Mouse (Mus musculus): ENCODE results near the gene Riox2. TPM values are rescaled to one million over a fixed set of nuclear protein-coding genes. Genes with fewer than 3 reads are reported as not detected.

Riox2 gene
- polyA plus RNA-seq, 1 experiment from 2014 or later, result 23.4 TPM

- Histone ChIP-seq H3K4me3 (ENCODE audit: low read depth, low read length) (no peak overlapping the region), H3K4me1 (replicated peaks; ENCODE audit: control insufficient read depth, insufficient read depth) (no peaks in the 10 kb centered on the region; the same call in 1 of the 2 replicates), H3K27ac (replicated peaks) (no peak overlapping the region), H3K4me2 (replicated peaks; ENCODE audit: low read depth) (no peak overlapping the region), H3K9me3 (ENCODE audit: control insufficient read depth, low read length) (no peaks in the 10 kb centered on the region), H3K27me3 (ENCODE audit: control insufficient read depth, insufficient read depth, low read length) (no peaks in the 10 kb centered on the region), H3K36me3 (ENCODE audit: control insufficient read depth, insufficient read depth, low read length) (peaks cover 6% of the 10 kb centered on the region; the same call in 1 of the 2 replicates), H3K9ac (ENCODE audit: low read length) (no peak overlapping the region)
- 87% methylated on average over 3 of the region's 3 CpGs for WGBS
- no peak for ATAC-seq (ENCODE audit: low FRiP score, low TSS enrichment)
- DNase-seq (ENCODE audit: low spot score), result no peak
- TF ChIP-seq CTCF (IDR thresholded peaks at IDR 0.05; ENCODE audit: low read depth) (no peak), EP300 (optimal IDR thresholded peaks at IDR 0.05) (no peak)
Observed at GRCm38 (mm10) chr16:59540944-59541343, 69.4 kb downstream of the Riox2 start.

GRCm38 (mm10) chr16:59541382-59541781, 69.8 kb downstream of the Riox2 start:
- H3K27me3 ChIP-seq (ENCODE audit: control insufficient read depth, insufficient read depth, low read length), result no peaks in the 10 kb centered on the region
- no peak overlapping the region for H3K9ac ChIP-seq (ENCODE audit: low read length)
- no peaks in the 10 kb centered on the region for H3K9me3 ChIP-seq (ENCODE audit: control insufficient read depth, low read length)
- H3K36me3 ChIP-seq (ENCODE audit: control insufficient read depth, insufficient read depth, low read length), result peaks cover 6% of the 10 kb centered on the region; the same call in 1 of the 2 replicates
- ATAC-seq (ENCODE audit: low FRiP score, low TSS enrichment) (no peak), DNase-seq (ENCODE audit: low spot score) (no peak)
- no peak overlapping the region for H3K4me2 ChIP-seq (replicated peaks; ENCODE audit: low read depth)
- 80% methylated on average over 4 of the region's 4 CpGs for WGBS
- no peaks in the 10 kb centered on the region; the same call in 1 of the 2 replicates for H3K4me1 ChIP-seq (replicated peaks; ENCODE audit: control insufficient read depth, insufficient read depth)
- no peak overlapping the region for H3K4me3 ChIP-seq (ENCODE audit: low read depth, low read length)
- H3K27ac ChIP-seq (replicated peaks), result no peak overlapping the region
- TF ChIP-seq CTCF (IDR thresholded peaks at IDR 0.05; ENCODE audit: low read depth) (no peak), EP300 (optimal IDR thresholded peaks at IDR 0.05) (no peak)

Other genes starting within 250 kb of the Riox2 start
- not detected in 2 replicates for gene Olfr201, start 199.1 kb upstream of the Riox2 start, polyA plus RNA-seq (2015; fragmentation: Nextera tagmentation; extraction: Ambion mirVana)
- gene Olfr202, start 185.0 kb upstream of the Riox2 start, polyA plus RNA-seq (2015; fragmentation: Nextera tagmentation; extraction: Ambion mirVana), result not detected in 2 replicates
- not detected in 2 replicates for gene Olfr203, start 172.9 kb upstream of the Riox2 start, polyA plus RNA-seq (2015; fragmentation: Nextera tagmentation; extraction: Ambion mirVana)
- not detected in 2 replicates for gene Olfr204, start 153.5 kb upstream of the Riox2 start, polyA plus RNA-seq (2015; fragmentation: Nextera tagmentation; extraction: Ambion mirVana)
- gene Olfr205, start 140.6 kb upstream of the Riox2 start, polyA plus RNA-seq (2015; fragmentation: Nextera tagmentation; extraction: Ambion mirVana), result not detected in 2 replicates
- not detected in 2 replicates for gene Olfr206, start 122.5 kb upstream of the Riox2 start, polyA plus RNA-seq (2015; fragmentation: Nextera tagmentation; extraction: Ambion mirVana)
- not detected in 2 replicates for gene Olfr209, start 107.8 kb upstream of the Riox2 start, polyA plus RNA-seq (2015; fragmentation: Nextera tagmentation; extraction: Ambion mirVana)
- gene Gabrr3, start 64.4 kb upstream of the Riox2 start, polyA plus RNA-seq (2015; fragmentation: Nextera tagmentation; extraction: Ambion mirVana), result not detected in 2 replicates
- 6.3 and 7.3 TPM in 2 replicates for gene Crybg3, start 129.2 kb downstream of the Riox2 start, polyA plus RNA-seq (2015; fragmentation: Nextera tagmentation; extraction: Ambion mirVana)
- 17.8 and 18.2 TPM in 2 replicates for gene Arl6, start 167.6 kb downstream of the Riox2 start, polyA plus RNA-seq (2015; fragmentation: Nextera tagmentation; extraction: Ambion mirVana)